Mouse (Mus musculus) intestine, embryonic 16.5 days (tissue): ENCODE measurements at regions not wholly inside any gene's neighbourhood (a gene's known extent, or its start where the extent isn't known, plus 50 kb on each side); places are given as distances from the start of the nearest gene placed in this dataset.

Source experiments
- ATAC-seq: fragments of 200-750 bp; cut with Nextera tagmentation; 2 replicates; pipeline ENCODE4 v1.8.0; 2017; ENCODE audit warnings: moderate TSS enrichment, moderate library complexity
- H3K27ac ChIP-seq: fragments of 300-500 bp; sonication (generic); 2 replicates; pipeline ENCODE4 v1.5.1; 2014; ENCODE audit warnings: mild to moderate bottlenecking, low read length
- H3K27me3 ChIP-seq: fragments of 300-500 bp; sonication (generic); replicated peaks from 2 replicates; pipeline ENCODE4 v1.6.1; 2014; ENCODE audit warnings: low read length, control low read depth, mixed read lengths; ENCODE audit not compliant: control insufficient read depth, insufficient read depth
- H3K36me3 ChIP-seq: fragments of 300-500 bp; sonication (generic); 2 replicates; pipeline ENCODE4 v1.6.1; 2014; ENCODE audit warnings: low read length, control low read depth; ENCODE audit not compliant: control insufficient read depth, insufficient read depth
- H3K4me1 ChIP-seq: fragments of 300-500 bp; sonication (generic); 2 replicates; pipeline ENCODE4 v1.6.1; 2014; ENCODE audit warnings: low read length, control low read depth, mixed read lengths; ENCODE audit not compliant: control insufficient read depth, insufficient read depth
- H3K4me2 ChIP-seq: fragments of 300-500 bp; sonication (generic); 2 replicates; pipeline ENCODE4 v1.6.1; 2014; ENCODE audit warnings: low read depth, low read length, control low read depth
- H3K4me3 ChIP-seq: fragments of 300-500 bp; sonication (generic); 2 replicates; pipeline ENCODE4 v1.5.1; 2014; ENCODE audit warnings: mild to moderate bottlenecking, low read length
- H3K9ac ChIP-seq: fragments of 300-500 bp; sonication (generic); 2 replicates; pipeline ENCODE4 v1.6.1; 2014; ENCODE audit warnings: low read depth, low read length
- H3K9me3 ChIP-seq: fragments of 300-500 bp; sonication (generic); 2 replicates; pipeline ENCODE4 v1.6.1; 2016; ENCODE audit warnings: low read length, control low read depth; ENCODE audit not compliant: control insufficient read depth
- WGBS: fragments of 180-500 bp; shearing (Covaris S2); extraction: QIAGEN DNeasy Blood & Tissue Kit; methylation state at CpG from one replicate; pipeline ENCODE4 v1.1.7; 2014; 5-methylcytosine and 5-hydroxymethylcytosine counted together

- Histone ChIP-seq H3K9me3 (no peaks in the 10 kb centered on the region), H3K4me1 (no peaks in the 10 kb centered on the region), H3K4me3 (no peak overlapping the region), H3K9ac (no peak overlapping the region), H3K36me3 (no peaks in the 10 kb centered on the region), H3K4me2 (no peak overlapping the region), H3K27ac (no peak overlapping the region), H3K27me3 (no peaks in the 10 kb centered on the region)
- 89% methylated on average over 7 of the region's 7 CpGs for WGBS
- no peak for ATAC-seq
Observed at GRCm38 (mm10) chr12:21471986-21472385, 54.5 kb upstream of the Ywhaq start.

GRCm38 (mm10) chr12:21470286-21470685, 52.8 kb upstream of the Ywhaq start:
- Histone ChIP-seq H3K36me3 (no peaks in the 10 kb centered on the region), H3K4me1 (no peaks in the 10 kb centered on the region), H3K4me3 (no peak overlapping the region), H3K9me3 (no peaks in the 10 kb centered on the region), H3K27me3 (no peaks in the 10 kb centered on the region), H3K4me2 (no peak overlapping the region), H3K27ac (no peak overlapping the region), H3K9ac (no peak overlapping the region)
- no peak for ATAC-seq
- WGBS = 88% methylated on average over 3 of the region's 3 CpGs
